In the genomic region with DNA sequence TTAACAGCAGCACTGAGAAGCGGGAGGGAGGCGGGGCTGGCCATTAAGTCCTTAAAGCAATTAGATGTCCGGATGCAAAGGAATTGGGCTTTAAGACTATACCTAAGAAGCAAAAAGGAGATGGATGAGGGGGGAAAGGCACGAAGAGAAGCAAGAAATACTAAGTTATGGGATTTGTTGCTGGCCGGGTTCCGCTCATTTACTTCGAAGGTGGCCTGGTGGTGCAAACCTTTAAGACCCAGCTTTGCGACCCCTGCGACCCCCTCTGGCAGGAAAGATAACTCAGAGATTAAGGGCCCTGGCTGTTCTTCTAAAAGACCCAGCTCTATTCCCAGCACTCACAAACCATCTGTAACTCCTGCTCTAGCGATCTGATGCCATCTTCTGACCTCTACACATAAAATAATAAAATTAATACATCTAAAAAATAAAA, we compare ENCODE assay signal across 8 mouse cellular contexts. TPM values are rescaled to one million over a fixed set of nuclear protein-coding genes. Genes with fewer than 3 reads are reported as not detected.
DNase-seq lines count a peak whose midpoint lies in the region; ATAC-seq and TF ChIP-seq lines count a peak whose summit lies in the region.

No protein-coding gene starts in this region.

- peaks cover 26% of the 10 kb centered on the region for H3K27me3 ChIP-seq in heart, embryonic 12.5 days (replicated peaks)
- 0 out of 2 replicates have a peak, but pooled peaks cover 10% of the 10 kb centered on the region for H3K27me3 ChIP-seq in intestine, embryonic 14.5 days (replicated peaks; ENCODE audit: control insufficient read depth, insufficient read depth, low read length)
- H3K27me3 ChIP-seq in midbrain, embryonic 12.5 days: peaks cover 24% of the 10 kb centered on the region

- peak overlapping the region; percentile 51; the same call in 1 of the 2 replicates for H3K9ac ChIP-seq in heart, embryonic 12.5 days
- peak overlapping the region; percentile 29; the same call in 1 of the 2 replicates for H3K9ac ChIP-seq in intestine, embryonic 14.5 days (ENCODE audit: low read length)
- peak overlapping the region; percentile 43; the same call in 1 of the 2 replicates for H3K9ac ChIP-seq in midbrain, embryonic 12.5 days (replicated peaks)

- no peak for TF ChIP-seq POLR2A in bone marrow macrophage, adult 2 months (IDR thresholded peaks at IDR 0.05; ENCODE audit: borderline replicate concordance, low read depth, low read length)

- no peaks in the 10 kb centered on the region for H3K36me3 ChIP-seq in heart, embryonic 12.5 days
- no peaks in the 10 kb centered on the region for H3K36me3 ChIP-seq in intestine, embryonic 14.5 days (ENCODE audit: control insufficient read depth, insufficient read depth, low read length)
- no peaks in the 10 kb centered on the region for H3K36me3 ChIP-seq in midbrain, embryonic 12.5 days

- no peak overlapping the region for H3K27ac ChIP-seq in heart, embryonic 12.5 days (ENCODE audit: poor library complexity, severe bottlenecking)
- H3K27ac ChIP-seq in bone marrow macrophage, adult 2 months (ENCODE audit: insufficient read depth, low read depth, low read length): no peak overlapping the region
- no peak overlapping the region for H3K27ac ChIP-seq in intestine, embryonic 14.5 days (ENCODE audit: low read depth)
- H3K27ac ChIP-seq in midbrain, embryonic 12.5 days (replicated peaks): no peak overlapping the region

- TF ChIP-seq CTCF in bone marrow macrophage, adult 2 months (IDR thresholded peaks at IDR 0.05; ENCODE audit: low read depth, low read length): no peak

- WGBS in heart, embryonic 12.5 days: 5% methylated on average over 10 of the region's 10 CpGs
- 5% methylated on average over 10 of the region's 10 CpGs for WGBS in intestine, embryonic 14.5 days
- 4% methylated on average over 10 of the region's 10 CpGs for WGBS in midbrain, embryonic 12.5 days

- H3K4me1 ChIP-seq in heart, embryonic 12.5 days (replicated peaks): peaks cover 12% of the 10 kb centered on the region
- peaks cover 13% of the 10 kb centered on the region; the same call in 1 of the 2 replicates for H3K4me1 ChIP-seq in bone marrow macrophage, adult 2 months (ENCODE audit: control insufficient read depth, insufficient read depth, low read length)
- H3K4me1 ChIP-seq in intestine, embryonic 14.5 days (replicated peaks; ENCODE audit: control insufficient read depth, insufficient read depth, low read length): peaks cover 14% of the 10 kb centered on the region; the same call in 1 of the 2 replicates
- H3K4me1 ChIP-seq in midbrain, embryonic 12.5 days: peaks cover 15% of the 10 kb centered on the region

- no peak for DNase-seq in heart, adult 18-20 months
- no peak for DNase-seq in intestine, embryonic 14.5 days (ENCODE audit: low spot score)
- DNase-seq in cerebellum, adult 18-20 months: no peak
- no peak for DNase-seq in cerebellum, adult 11 months

- H3K9me3 ChIP-seq in heart, embryonic 12.5 days (replicated peaks): 0 out of 2 replicates have a peak, but pooled peaks cover 2% of the 10 kb centered on the region
- no peaks in the 10 kb centered on the region for H3K9me3 ChIP-seq in intestine, embryonic 14.5 days (ENCODE audit: control insufficient read depth, low read length)
- no peaks in the 10 kb centered on the region for H3K9me3 ChIP-seq in midbrain, embryonic 12.5 days

- H3K4me3 ChIP-seq in heart, embryonic 12.5 days: peak overlapping the region; percentile 43
- H3K4me3 ChIP-seq in bone marrow macrophage, adult 2 months (ENCODE audit: insufficient read depth, low read length): peak overlapping the region; percentile 48
- peak overlapping the region; percentile 40 for H3K4me3 ChIP-seq in intestine, embryonic 14.5 days (ENCODE audit: low read depth, low read length)
- H3K4me3 ChIP-seq in midbrain, embryonic 12.5 days: peak overlapping the region; percentile 34

- ATAC-seq in heart, embryonic 12.5 days (ENCODE audit: insufficient number of reproducible peaks, low FRiP score): no peak
- ATAC-seq in intestine, embryonic 14.5 days (replicated peaks; ENCODE audit: low FRiP score, low TSS enrichment, low read depth): no peak; the same call in 1 of the 2 replicates
- ATAC-seq in midbrain, embryonic 12.5 days (ENCODE audit: low FRiP score, low read depth): no peak
- ATAC-seq in granulocyte monocyte progenitor cell, adult 5-6 weeks (replicated peaks; ENCODE audit: poor library complexity, severe bottlenecking): no peak

- H3K4me2 ChIP-seq in heart, embryonic 12.5 days: peak overlapping the region; percentile 86
- H3K4me2 ChIP-seq in intestine, embryonic 14.5 days (ENCODE audit: low read length): peak overlapping the region; percentile 73
- H3K4me2 ChIP-seq in midbrain, embryonic 12.5 days (replicated peaks): peak overlapping the region; percentile 58

RNA-seq across cellular contexts. Expression of a gene that starts 0.5 kb away (rescaled TPM):
- polyA plus RNA-seq in heart, embryonic 12.5 days (2016; fragmentation: Nextera tagmentation; extraction: Ambion mirVana): 0.55 TPM in 1 of 2 replicates, not detected in the other
- under 1 TPM; 0.55 to 0.82 TPM for total RNA-seq in heart, adult 18-20 months (2021)
- polyA plus RNA-seq in bone marrow macrophage, adult 2 months (2012; ENCODE audit: insufficient read depth, insufficient read length, missing spikeins): not detected in 2 replicates
- polyA plus RNA-seq in intestine, embryonic 14.5 days (2014; fragmentation: Nextera tagmentation; extraction: Ambion mirVana): 0.45 and 0.47 TPM in 2 replicates
- 2.3 and 4.6 TPM in 2 replicates for polyA plus RNA-seq in midbrain, embryonic 12.5 days (2016; fragmentation: Nextera tagmentation; extraction: Ambion mirVana)
- not detected in 2 replicates for total RNA-seq in granulocyte monocyte progenitor cell, adult 5-6 weeks (2014; fragmentation: Nextera tagmentation)
- total RNA-seq in granulocyte monocyte progenitor cell, adult 5-6 weeks (2017): 0.98 TPM in 1 of 2 replicates, not detected in the other

RNA-seq across cellular contexts. Expression of a gene that starts 10.5 kb away (rescaled TPM):
- polyA plus RNA-seq in heart, embryonic 12.5 days (2016; fragmentation: Nextera tagmentation; extraction: Ambion mirVana): 6.0 and 6.4 TPM in 2 replicates
- total RNA-seq in heart, adult 18-20 months (2021): 1 to 10 TPM; 2.5 to 2.7 TPM
- polyA plus RNA-seq in bone marrow macrophage, adult 2 months (2012; ENCODE audit: insufficient read depth, insufficient read length, missing spikeins): 1.4 and 2.6 TPM in 2 replicates
- 7.6 and 8.0 TPM in 2 replicates for polyA plus RNA-seq in intestine, embryonic 14.5 days (2014; fragmentation: Nextera tagmentation; extraction: Ambion mirVana)
- 9.0 and 9.4 TPM in 2 replicates for polyA plus RNA-seq in midbrain, embryonic 12.5 days (2016; fragmentation: Nextera tagmentation; extraction: Ambion mirVana)
- total RNA-seq in granulocyte monocyte progenitor cell, adult 5-6 weeks (2014; fragmentation: Nextera tagmentation): 0.23 TPM in 1 of 2 replicates, not detected in the other
- total RNA-seq in granulocyte monocyte progenitor cell, adult 5-6 weeks (2017): not detected in 2 replicates

RNA-seq across cellular contexts. Expression of a gene that starts 23.7 kb away (rescaled TPM):
- 9.5 and 10.2 TPM in 2 replicates for polyA plus RNA-seq in heart, embryonic 12.5 days (2016; fragmentation: Nextera tagmentation; extraction: Ambion mirVana)
- total RNA-seq in heart, adult 18-20 months (2021): 10 to 100 TPM; 41.1 to 46.9 TPM
- polyA plus RNA-seq in bone marrow macrophage, adult 2 months (2012; ENCODE audit: insufficient read depth, insufficient read length, missing spikeins): 30.1 and 34.0 TPM in 2 replicates
- polyA plus RNA-seq in intestine, embryonic 14.5 days (2014; fragmentation: Nextera tagmentation; extraction: Ambion mirVana): 12.1 TPM in 2 replicates
- 15.6 and 18.0 TPM in 2 replicates for polyA plus RNA-seq in midbrain, embryonic 12.5 days (2016; fragmentation: Nextera tagmentation; extraction: Ambion mirVana)
- 25.1 and 37.2 TPM in 2 replicates for total RNA-seq in granulocyte monocyte progenitor cell, adult 5-6 weeks (2014; fragmentation: Nextera tagmentation)
- 2.6 and 3.0 TPM in 2 replicates for total RNA-seq in granulocyte monocyte progenitor cell, adult 5-6 weeks (2017)

RNA-seq across cellular contexts. Expression of a gene that starts 24.2 kb away (rescaled TPM):
- not detected in 2 replicates for polyA plus RNA-seq in heart, embryonic 12.5 days (2016; fragmentation: Nextera tagmentation; extraction: Ambion mirVana)
- not detected for total RNA-seq in heart, adult 18-20 months (2021)
- not detected in 2 replicates for polyA plus RNA-seq in bone marrow macrophage, adult 2 months (2012; ENCODE audit: insufficient read depth, insufficient read length, missing spikeins)
- polyA plus RNA-seq in intestine, embryonic 14.5 days (2014; fragmentation: Nextera tagmentation; extraction: Ambion mirVana): not detected in 2 replicates
- not detected in 2 replicates for polyA plus RNA-seq in midbrain, embryonic 12.5 days (2016; fragmentation: Nextera tagmentation; extraction: Ambion mirVana)
- total RNA-seq in granulocyte monocyte progenitor cell, adult 5-6 weeks (2014; fragmentation: Nextera tagmentation): not detected in 2 replicates
- total RNA-seq in granulocyte monocyte progenitor cell, adult 5-6 weeks (2017): not detected in 2 replicates

RNA-seq across cellular contexts. Expression of a gene that starts 28.5 kb away (rescaled TPM):
- 8.7 and 9.1 TPM in 2 replicates for polyA plus RNA-seq in heart, embryonic 12.5 days (2016; fragmentation: Nextera tagmentation; extraction: Ambion mirVana)
- 1 to 10 TPM; 2.7 to 3.0 TPM for total RNA-seq in heart, adult 18-20 months (2021)
- 31.4 and 43.6 TPM in 2 replicates for polyA plus RNA-seq in bone marrow macrophage, adult 2 months (2012; ENCODE audit: insufficient read depth, insufficient read length, missing spikeins)
- polyA plus RNA-seq in intestine, embryonic 14.5 days (2014; fragmentation: Nextera tagmentation; extraction: Ambion mirVana): 7.3 and 7.4 TPM in 2 replicates
- 8.1 and 8.6 TPM in 2 replicates for polyA plus RNA-seq in midbrain, embryonic 12.5 days (2016; fragmentation: Nextera tagmentation; extraction: Ambion mirVana)
- 3.1 and 5.2 TPM in 2 replicates for total RNA-seq in granulocyte monocyte progenitor cell, adult 5-6 weeks (2014; fragmentation: Nextera tagmentation)
- 4.6 and 10.5 TPM in 2 replicates for total RNA-seq in granulocyte monocyte progenitor cell, adult 5-6 weeks (2017)
